Mouse (Mus musculus) kidney, adult 2 months (tissue): ENCODE measurements around the gene Ovol2. TPM values are rescaled to one million over a fixed set of nuclear protein-coding genes. Genes with fewer than 3 reads are reported as not detected.
A peak's percentile ranks its signal among the peaks of the same experiment; 100 is the strongest.

Experiments
- DNase-seq: peaks from one replicate; pipeline ENCODE4 v3.0.0; 2021
- H3K27ac ChIP-seq: fragments of 200-500 bp; 2 replicates; pipeline ENCODE4 v1.5.1; 2012; ENCODE audit warnings: low read depth, low read length, control low read depth, inconsistent platforms; ENCODE audit not compliant: insufficient read depth
- H3K27me3 ChIP-seq: fragments of 200-500 bp; replicated peaks from 2 replicates; pipeline ENCODE4 v1.6.1; 2012; ENCODE audit warnings: mild to moderate bottlenecking, moderate library complexity, low read length, inconsistent platforms; ENCODE audit not compliant: control insufficient read depth, insufficient read depth
- H3K36me3 ChIP-seq: fragments of 200-500 bp; 2 replicates; pipeline ENCODE4 v1.6.1; 2012; ENCODE audit warnings: mild to moderate bottlenecking, moderate library complexity, low read length, inconsistent platforms; ENCODE audit not compliant: control insufficient read depth, insufficient read depth
- H3K4me1 ChIP-seq: fragments of 200-500 bp; 2 replicates; pipeline ENCODE4 v1.6.1; 2011; ENCODE audit warnings: low read length; ENCODE audit not compliant: control insufficient read depth, insufficient read depth
- H3K4me3 ChIP-seq: fragments of 200-500 bp; 2 replicates; pipeline ENCODE4 v1.5.1; 2011; ENCODE audit warnings: mild to moderate bottlenecking, low read depth, low read length, control low read depth; ENCODE audit not compliant: insufficient read depth
- CTCF ChIP-seq: fragments of 200-500 bp; conservative IDR thresholded peaks from 2 replicates; pipeline ENCODE4 v1.5.1; 2011; ENCODE audit warnings: low read depth, mild to moderate bottlenecking, control low read depth, low read length, moderate library complexity, mixed read lengths; ENCODE audit not compliant: insufficient read depth, insufficient read length
- POLR2A ChIP-seq: fragments of 200-500 bp; IDR thresholded peaks from one replicate; pipeline ENCODE4 v1.6.1; 2011; ENCODE audit warnings: low read depth, low read length, control low read depth
- WGBS: fragments of 180-500 bp; shearing (Covaris S2); methylation state at CpG from one replicate; pipeline ENCODE4 v1.1.7; 2018; 5-methylcytosine and 5-hydroxymethylcytosine counted together
- polyA plus RNA-seq: library from polyadenylated mRNA; depleted of rRNA; stranded (reverse); fragments of >200 nt; gene quantifications from 2 replicates; pipeline ENCODE4 v1.2.3, GENCODE M21; 2012

Ovol2 gene
- polyA plus RNA-seq, 1 experiment, result 2.1 TPM

GRCm38 (mm10) chr2:144337230-144337629, 5.3 kb upstream of the Ovol2 start:
- H3K36me3 ChIP-seq, result no peaks in the 10 kb centered on the region
- H3K27ac ChIP-seq, result no peak overlapping the region
- TF ChIP-seq CTCF (no peak), POLR2A (no peak)
- no peak for DNase-seq
- no peaks in the 10 kb centered on the region; the same call in 1 of the 2 replicates for H3K4me1 ChIP-seq
- H3K27me3 ChIP-seq, result peaks cover 3% of the 10 kb centered on the region; the same call in 1 of the 2 replicates
- H3K4me3 ChIP-seq, result no peak overlapping the region
- WGBS, result 42% methylated on average over 3 of the region's 3 CpGs

GRCm38 (mm10) chr2:144333138-144333842, 1.3 kb upstream of the Ovol2 start:
- WGBS, result 16% methylated on average over 28 of the region's 28 CpGs
- no peaks in the 10 kb centered on the region for H3K36me3 ChIP-seq
- peak overlapping the region; percentile 14; the same call in 1 of the 2 replicates for H3K4me3 ChIP-seq
- peak; percentile 17 for DNase-seq
- H3K4me1 ChIP-seq, result no peaks in the 10 kb centered on the region; the same call in 1 of the 2 replicates
- no peak overlapping the region for H3K27ac ChIP-seq
- H3K27me3 ChIP-seq, result peaks cover 4% of the 10 kb centered on the region; the same call in 1 of the 2 replicates
- TF ChIP-seq POLR2A (no peak), CTCF (no peak; the same call in 1 of the 2 replicates)

- H3K4me3 ChIP-seq, result no peak overlapping the region
- H3K27me3 ChIP-seq, result peaks cover 4% of the 10 kb centered on the region; the same call in 1 of the 2 replicates
These were observed 540 bp upstream of the Ovol2 start for GRCm38 (mm10) chr2:144332486-144332885.

DNA sequence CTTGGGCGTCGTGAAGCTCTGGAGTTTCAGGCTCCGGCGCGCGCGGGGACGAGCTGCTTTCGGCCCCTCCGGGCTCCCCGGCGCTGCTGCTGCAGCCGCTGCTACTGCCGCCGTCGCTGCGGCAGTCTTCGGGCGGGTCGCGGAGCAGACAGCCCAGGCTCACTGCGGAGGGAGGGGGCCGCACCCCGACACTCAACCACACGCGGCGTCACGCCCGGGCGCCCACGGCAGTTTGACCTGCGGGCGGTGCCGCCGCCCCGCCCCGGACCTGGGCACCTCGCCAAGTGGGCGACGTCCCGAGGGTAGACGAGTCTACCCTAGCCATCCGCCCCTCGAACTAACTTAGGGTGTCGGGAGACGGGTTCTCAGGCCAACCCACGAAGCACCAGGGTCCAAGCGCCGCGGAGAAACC, 980 bp downstream of the Ovol2 start:
- Histone ChIP-seq H3K27ac (peak overlapping the region; percentile 3), H3K4me1 (no peaks in the 10 kb centered on the region; the same call in 1 of the 2 replicates), H3K27me3 (peaks cover 4% of the 10 kb centered on the region; the same call in 1 of the 2 replicates), H3K4me3 (peak overlapping the region; percentile 65), H3K36me3 (no peaks in the 10 kb centered on the region)
- peak; percentile 65 for DNase-seq
- TF ChIP-seq POLR2A (no peak), CTCF (no peak)
- under 1% methylated on average over 50 of the region's 50 CpGs for WGBS

More at GRCm38 (mm10) chr2:144332486-144332885, 540 bp upstream of the Ovol2 start:
- Histone ChIP-seq H3K27ac (no peak overlapping the region), H3K36me3 (no peaks in the 10 kb centered on the region), H3K4me1 (no peaks in the 10 kb centered on the region; the same call in 1 of the 2 replicates)
- WGBS, result 13% methylated on average over 9 of the region's 9 CpGs
- TF ChIP-seq CTCF (no peak), POLR2A (no peak)
- DNase-seq, result no peak

DNA sequence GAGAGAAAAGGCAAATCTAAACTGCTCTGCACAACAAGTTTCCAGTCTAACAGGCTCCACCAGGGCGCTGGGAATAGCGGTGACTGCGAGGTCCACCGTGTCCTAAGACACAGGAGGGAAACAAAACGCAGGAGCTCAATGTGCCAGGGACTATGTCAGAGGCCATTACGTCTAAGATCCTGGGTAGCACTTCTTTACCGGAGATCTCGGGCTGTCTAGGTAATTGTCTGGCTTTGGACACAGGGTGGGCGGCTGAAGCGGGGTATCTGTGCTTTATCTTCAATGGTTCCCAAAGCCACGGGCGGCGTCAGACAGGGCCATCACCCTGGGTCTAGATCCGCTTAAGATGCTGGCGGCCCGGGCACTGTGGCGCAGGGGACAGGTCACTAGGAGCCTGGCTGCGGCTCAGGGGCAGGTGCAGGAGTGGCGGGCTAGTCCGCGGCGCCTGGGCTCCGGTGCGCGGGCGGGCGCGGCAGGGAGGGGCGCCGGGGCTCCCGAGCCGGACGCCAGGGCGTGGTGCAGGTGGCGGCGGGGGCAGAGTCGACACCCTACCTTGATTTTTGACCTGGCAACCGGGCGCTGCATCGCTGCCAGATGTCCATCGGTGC, 1.5 kb downstream of the Ovol2 start:
- no peaks in the 10 kb centered on the region; the same call in 1 of the 2 replicates for H3K4me1 ChIP-seq
- H3K4me3 ChIP-seq, result peak overlapping the region; percentile 65
- H3K27me3 ChIP-seq, result peaks cover 4% of the 10 kb centered on the region; the same call in 1 of the 2 replicates
- no peak for DNase-seq
- TF ChIP-seq POLR2A, result no peak
- no peak for TF ChIP-seq CTCF
- H3K27ac ChIP-seq, result no peak overlapping the region
- WGBS, result 2% methylated on average over 41 of the region's 41 CpGs
- no peaks in the 10 kb centered on the region for H3K36me3 ChIP-seq

DNA sequence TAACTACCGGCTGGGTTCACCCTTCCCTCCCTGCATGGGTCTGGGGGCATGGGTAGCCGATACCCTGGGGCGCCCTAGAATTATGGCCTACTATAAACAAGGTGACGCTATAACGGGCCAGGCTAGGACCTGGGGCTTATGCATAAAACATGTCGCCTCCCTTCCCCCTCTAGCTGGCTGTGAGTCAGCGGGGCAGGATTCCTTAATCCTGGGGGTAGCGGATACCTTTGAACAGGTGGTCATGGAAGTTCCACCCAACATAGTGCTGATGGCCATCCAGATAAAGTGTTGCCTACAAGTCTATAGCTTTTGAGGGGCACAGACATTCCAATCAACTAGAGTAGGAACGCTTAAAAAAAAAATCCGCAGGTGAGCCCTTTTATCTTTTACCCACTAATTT, 2.0 kb downstream of the Ovol2 start:
- H3K27ac ChIP-seq, result no peak overlapping the region
- TF ChIP-seq POLR2A, result no peak
- no peak for TF ChIP-seq CTCF
- H3K27me3 ChIP-seq, result peaks cover 4% of the 10 kb centered on the region; the same call in 1 of the 2 replicates
- 15% methylated on average over 10 of the region's 10 CpGs for WGBS
- no peak overlapping the region for H3K4me3 ChIP-seq
- peak; percentile 15 for DNase-seq
- H3K36me3 ChIP-seq, result no peaks in the 10 kb centered on the region
- no peaks in the 10 kb centered on the region; the same call in 1 of the 2 replicates for H3K4me1 ChIP-seq

GRCm38 (mm10) chr2:144329451-144329850, 2.5 kb downstream of the Ovol2 start:
- Histone ChIP-seq H3K4me1 (no peaks in the 10 kb centered on the region; the same call in 1 of the 2 replicates), H3K27ac (no peak overlapping the region), H3K36me3 (no peaks in the 10 kb centered on the region), H3K4me3 (no peak overlapping the region), H3K27me3 (peaks cover 4% of the 10 kb centered on the region; the same call in 1 of the 2 replicates)
- DNase-seq, result no peak
- TF ChIP-seq CTCF, result no peak
- 20% methylated on average over 9 of the region's 10 CpGs for WGBS
